Mouse (Mus musculus): ENCODE results near the gene D430019H16Rik.
A peak's percentile ranks its signal among the peaks of the same experiment; 100 is the strongest.

D430019H16Rik gene

GRCm38 (mm10) chr12:105483503-105483902, 29.8 kb downstream of the D430019H16Rik start:
- peak; percentile 78 for ATAC-seq (ENCODE audit: low TSS enrichment)

DNA sequence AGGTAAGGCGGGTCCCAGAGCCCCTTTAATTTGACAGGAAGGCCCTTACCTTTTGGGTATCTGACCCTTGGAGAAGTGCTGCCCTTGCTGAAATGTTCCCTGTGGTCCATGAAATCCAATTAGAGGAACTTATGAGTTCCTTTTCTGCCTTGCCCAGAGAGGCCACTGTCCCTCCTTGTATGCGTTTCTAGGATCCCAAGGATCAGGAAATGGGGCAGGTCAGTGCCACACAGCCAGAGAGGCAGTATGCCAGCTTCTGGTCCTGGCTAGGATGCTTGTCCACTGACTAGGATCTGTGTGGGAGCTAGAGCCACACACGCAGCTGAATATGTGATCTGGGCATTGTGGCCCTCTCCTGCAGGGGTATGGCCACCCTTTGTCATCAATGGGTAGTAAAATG, 36.6 kb downstream of the D430019H16Rik start:
- no peak for ATAC-seq (ENCODE audit: low TSS enrichment)

DNA sequence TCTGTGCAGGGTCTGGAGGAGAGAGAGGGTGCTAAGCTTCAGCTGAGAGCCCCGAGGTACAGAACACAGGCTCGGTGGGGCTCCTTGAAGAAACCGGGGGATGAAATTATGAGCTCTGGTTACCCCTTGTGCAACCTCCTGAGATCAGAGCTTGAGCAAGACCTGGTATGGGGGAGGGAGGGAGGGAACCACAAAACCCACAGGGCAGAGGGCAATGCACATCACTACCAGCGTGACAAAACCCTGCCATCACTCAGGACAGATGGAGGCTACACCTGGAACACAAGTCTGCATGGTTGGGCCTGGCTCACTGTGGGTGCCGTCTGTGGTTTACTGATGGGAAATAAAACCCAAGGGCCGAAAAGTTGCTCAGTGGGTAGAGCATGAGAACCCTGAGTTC, 37.1 kb downstream of the D430019H16Rik start:
- no peak for ATAC-seq (ENCODE audit: low TSS enrichment)

GRCm38 (mm10) chr12:105494796-105495195, 41.1 kb downstream of the D430019H16Rik start:
- no peak for ATAC-seq (ENCODE audit: low TSS enrichment)

GRCm38 (mm10) chr12:105497894-105498293, 44.2 kb downstream of the D430019H16Rik start:
- peak; percentile 79 for ATAC-seq (ENCODE audit: low TSS enrichment)

GRCm38 (mm10) chr12:105498423-105498822, 44.8 kb downstream of the D430019H16Rik start:
- no peak for ATAC-seq (ENCODE audit: low TSS enrichment)

DNA sequence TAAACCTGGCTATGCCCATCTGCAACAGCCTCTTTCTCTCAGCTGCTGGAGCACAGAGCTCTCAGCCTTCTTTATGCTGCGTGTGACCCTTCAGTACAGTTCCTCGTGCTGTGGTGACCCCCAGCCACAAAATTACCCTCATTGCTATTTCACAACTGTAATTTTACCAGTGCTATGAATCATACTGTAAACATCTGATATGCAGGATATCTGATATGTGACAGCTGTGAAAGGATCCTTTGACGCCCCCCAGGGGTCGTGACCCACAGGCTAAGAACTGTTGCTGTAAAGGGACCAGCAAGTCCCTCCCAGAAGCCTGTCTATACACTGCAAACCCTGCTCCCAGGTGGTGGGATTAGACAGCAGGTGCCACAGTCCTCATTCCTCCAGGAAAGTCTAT, 45.2 kb downstream of the D430019H16Rik start:
- no peak for ATAC-seq (ENCODE audit: low TSS enrichment)

GRCm38 (mm10) chr12:105500940-105501339, 47.3 kb downstream of the D430019H16Rik start:
- ATAC-seq (ENCODE audit: low TSS enrichment) = no peak

GRCm38 (mm10) chr12:105504736-105505135, 51.1 kb downstream of the D430019H16Rik start:
- no peak for ATAC-seq (ENCODE audit: low TSS enrichment)

GRCm38 (mm10) chr12:105511109-105511508, 57.5 kb downstream of the D430019H16Rik start:
- no peak for ATAC-seq (ENCODE audit: low TSS enrichment)

- no peak for ATAC-seq (ENCODE audit: low TSS enrichment)
Measured at GRCm38 (mm10) chr12:105511671-105512502, 58.2 kb downstream of the D430019H16Rik start.

GRCm38 (mm10) chr12:105514111-105514510, 60.5 kb downstream of the D430019H16Rik start:
- ATAC-seq (ENCODE audit: low TSS enrichment) = no peak

GRCm38 (mm10) chr12:105517026-105517675, 63.5 kb downstream of the D430019H16Rik start:
- no peak for ATAC-seq (ENCODE audit: low TSS enrichment)

GRCm38 (mm10) chr12:105519851-105520250, 66.2 kb downstream of the D430019H16Rik start:
- no peak for ATAC-seq (ENCODE audit: low TSS enrichment)

DNA sequence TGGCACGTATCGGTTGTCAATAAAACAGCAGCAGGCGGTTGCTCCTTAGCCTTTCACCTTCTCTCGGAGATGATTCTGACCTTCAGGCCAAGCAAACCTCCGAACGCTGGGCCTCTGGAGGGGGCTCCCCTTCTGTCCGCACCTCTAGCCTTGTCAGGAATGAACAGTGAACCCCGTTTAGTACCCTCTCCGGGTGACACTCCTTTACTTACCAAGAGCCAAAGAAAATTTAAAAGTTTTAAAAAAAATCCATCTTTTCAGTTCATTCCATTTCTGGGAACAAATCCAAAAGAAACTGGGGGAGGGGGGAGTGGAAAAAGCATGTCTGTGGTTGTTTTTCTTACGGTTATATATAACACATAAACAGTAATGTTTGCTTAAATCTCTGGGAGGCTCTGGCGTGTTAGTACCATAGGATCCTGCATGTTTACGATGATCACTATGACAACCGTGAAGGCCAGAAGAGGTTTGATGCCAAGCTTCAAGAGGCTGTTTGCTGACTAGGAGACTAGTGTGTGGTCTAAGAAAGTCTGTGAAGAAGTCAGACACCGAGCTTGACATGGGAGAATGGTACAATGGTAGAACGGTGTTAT, 67.6 kb downstream of the D430019H16Rik start:
- no peak for ATAC-seq (ENCODE audit: low TSS enrichment)

DNA sequence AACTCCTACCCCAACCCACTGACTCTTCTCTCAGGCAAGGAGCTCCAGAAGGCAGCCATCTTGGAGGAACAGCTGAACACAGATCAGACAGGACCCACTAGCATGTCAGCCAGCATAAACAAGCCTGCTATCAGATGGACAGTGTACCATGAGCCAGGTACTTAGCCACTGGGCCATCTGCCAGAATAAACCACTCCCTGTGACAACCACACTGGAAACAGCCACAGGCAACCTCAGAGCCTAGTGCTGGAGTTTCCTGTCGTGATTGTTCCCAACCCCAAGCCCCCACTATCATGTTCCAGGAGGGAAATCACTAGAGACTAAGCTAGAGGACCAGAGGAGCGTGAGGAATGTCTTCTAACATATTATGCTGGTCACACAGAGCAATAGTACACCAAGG, 70.1 kb downstream of the D430019H16Rik start:
- no peak for ATAC-seq (ENCODE audit: low TSS enrichment)

DNA sequence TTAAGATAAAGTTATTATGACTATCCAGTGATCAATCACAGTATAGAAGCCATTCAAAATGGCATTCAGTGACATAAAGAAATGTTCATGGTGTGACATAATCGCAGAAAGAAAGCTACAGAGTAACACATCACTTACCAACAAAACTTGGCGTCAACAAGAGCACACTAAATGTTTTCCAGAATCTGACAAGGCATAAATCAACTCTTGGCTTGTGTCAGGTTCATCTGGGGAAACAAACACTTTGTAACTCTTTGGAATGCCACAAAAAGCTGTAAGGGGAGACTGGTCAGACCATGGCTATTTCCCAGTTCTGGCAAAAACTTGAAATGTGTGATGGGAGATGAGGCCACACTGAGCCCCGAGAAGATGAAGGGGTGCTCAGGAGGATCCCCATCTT, 72.5 kb downstream of the D430019H16Rik start:
- no peak for ATAC-seq (ENCODE audit: low TSS enrichment)

DNA sequence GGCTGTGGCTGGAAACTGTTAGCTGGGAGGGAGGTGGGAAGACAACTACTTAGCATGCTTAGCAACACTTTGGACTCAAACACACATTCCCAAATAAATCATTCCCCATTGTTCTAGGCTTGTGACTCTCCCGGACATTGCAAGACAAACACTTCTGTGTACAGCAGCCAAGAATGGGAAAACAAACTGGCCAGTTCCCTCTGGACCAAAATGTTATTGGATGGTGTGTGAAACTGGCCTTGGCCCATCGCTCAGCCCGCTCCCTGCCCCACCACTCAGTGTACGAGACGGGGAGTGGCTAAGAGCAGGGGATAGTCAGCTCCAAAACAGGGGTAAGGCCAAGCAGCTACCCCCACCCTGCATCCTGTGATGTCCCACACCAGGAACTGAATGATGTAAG, 73.2 kb downstream of the D430019H16Rik start:
- peak; percentile 87 for ATAC-seq (ENCODE audit: low TSS enrichment)

GRCm38 (mm10) chr12:105529545-105529944, 75.9 kb downstream of the D430019H16Rik start:
- no peak for ATAC-seq (ENCODE audit: low TSS enrichment)

- no peak for ATAC-seq (ENCODE audit: low TSS enrichment)
Measured at GRCm38 (mm10) chr12:105531724-105532371, 78.2 kb downstream of the D430019H16Rik start.

DNA sequence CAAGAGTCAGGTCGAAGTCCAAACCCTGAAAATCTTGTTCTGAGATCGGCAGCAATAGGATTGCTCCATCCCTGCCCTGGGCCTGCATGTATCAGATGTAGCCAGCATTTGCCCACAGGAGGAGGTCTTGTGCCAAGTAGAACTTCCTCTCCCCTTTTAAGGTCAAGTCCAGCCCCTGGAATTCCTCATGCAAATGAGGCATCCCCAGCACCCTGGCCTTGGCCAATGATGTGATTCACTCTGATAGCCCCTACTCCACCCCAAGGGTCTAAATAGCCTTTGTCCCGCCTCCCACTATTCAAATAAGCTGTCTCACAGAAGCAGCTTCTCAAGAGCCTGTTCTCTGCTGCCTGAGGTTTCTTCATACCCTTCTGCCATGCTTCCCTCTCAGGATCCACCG, 81.2 kb downstream of the D430019H16Rik start:
- no peak for ATAC-seq (ENCODE audit: low TSS enrichment)

All from frontal cortex, adult (tissue).